Mouse (Mus musculus): ENCODE measurements at regions not wholly inside any gene's neighbourhood (a gene's known extent, or its start where the extent isn't known, plus 50 kb on each side); places are given as distances from the start of the nearest gene placed in this dataset.

GRCm38 (mm10) chr13:111940796-111941513 is 132.2 kb upstream of the Map3k1 start:
- DNase-seq, result no peak

- no peak for DNase-seq
These were observed 133.2 kb upstream of the Map3k1 start for GRCm38 (mm10) chr13:111941946-111942345.

- peak; percentile 35 for DNase-seq
These were observed 134.7 kb upstream of the Map3k1 start for GRCm38 (mm10) chr13:111943392-111944088.

GRCm38 (mm10) chr13:111944089-111944406 is 135.3 kb upstream of the Map3k1 start:
- DNase-seq, result no peak

- no peak for DNase-seq
These were observed 137.5 kb upstream of the Map3k1 start for GRCm38 (mm10) chr13:111946271-111946670.

- no peak for DNase-seq
These were observed 138.0 kb upstream of the Map3k1 start for GRCm38 (mm10) chr13:111946811-111947210.

GRCm38 (mm10) chr13:111948395-111948794 is 139.6 kb upstream of the Map3k1 start:
- no peak for DNase-seq

GRCm38 (mm10) chr13:111950042-111950441 is 141.2 kb upstream of the Map3k1 start:
- DNase-seq, result no peak

GRCm38 (mm10) chr13:111953860-111954519 is 145.2 kb upstream of the Map3k1 start:
- DNase-seq, result no peak

- no peak for DNase-seq
These were observed 145.7 kb upstream of the Map3k1 start for GRCm38 (mm10) chr13:111954520-111954884.

GRCm38 (mm10) chr13:111957118-111957517 is 148.3 kb upstream of the Map3k1 start:
- no peak for DNase-seq

- DNase-seq, result no peak
These were observed 149.0 kb upstream of the Map3k1 start for GRCm38 (mm10) chr13:111957674-111958273.

GRCm38 (mm10) chr13:111958421-111958820 is 149.6 kb upstream of the Map3k1 start:
- no peak for DNase-seq

- no peak for DNase-seq
These were observed 151.2 kb upstream of the Map3k1 start for GRCm38 (mm10) chr13:111960036-111960435.

- DNase-seq, result no peak
These were observed 152.6 kb upstream of the Map3k1 start for GRCm38 (mm10) chr13:111961423-111961822.

- DNase-seq, result no peak
These were observed 153.4 kb upstream of the Map3k1 start for GRCm38 (mm10) chr13:111962155-111962554.

GRCm38 (mm10) chr13:111966113-111966512 is 157.3 kb upstream of the Map3k1 start:
- DNase-seq, result no peak

GRCm38 (mm10) chr13:111966627-111967026 is 157.8 kb upstream of the Map3k1 start:
- DNase-seq, result no peak

- no peak for DNase-seq
These were observed 159.4 kb upstream of the Map3k1 start for GRCm38 (mm10) chr13:111968197-111968596.

- no peak for DNase-seq
These were observed 165.5 kb upstream of the Map3k1 start for GRCm38 (mm10) chr13:111974282-111974681.

GRCm38 (mm10) chr13:111975549-111975948 is 166.8 kb upstream of the Map3k1 start:
- no peak for DNase-seq

- no peak for DNase-seq
These were observed 169.2 kb upstream of the Map3k1 start for GRCm38 (mm10) chr13:111977769-111978674.

GRCm38 (mm10) chr13:111978675-111979020 is 169.9 kb upstream of the Map3k1 start:
- no peak for DNase-seq

Measured in right cerebral cortex, postnatal 14 days (tissue).